Mouse (Mus musculus): ENCODE measurements around the gene Arl1. TPM values are rescaled to one million over a fixed set of nuclear protein-coding genes. Genes with fewer than 3 reads are reported as not detected.
"Not testable (repeated sequence)": the region's sequence is repeated elsewhere in the genome, so short reads cannot be mapped to it uniquely, and the experiment has no call there.

Gene Arl1
- polyA plus RNA-seq, 1 experiment: 246 TPM

DNA sequence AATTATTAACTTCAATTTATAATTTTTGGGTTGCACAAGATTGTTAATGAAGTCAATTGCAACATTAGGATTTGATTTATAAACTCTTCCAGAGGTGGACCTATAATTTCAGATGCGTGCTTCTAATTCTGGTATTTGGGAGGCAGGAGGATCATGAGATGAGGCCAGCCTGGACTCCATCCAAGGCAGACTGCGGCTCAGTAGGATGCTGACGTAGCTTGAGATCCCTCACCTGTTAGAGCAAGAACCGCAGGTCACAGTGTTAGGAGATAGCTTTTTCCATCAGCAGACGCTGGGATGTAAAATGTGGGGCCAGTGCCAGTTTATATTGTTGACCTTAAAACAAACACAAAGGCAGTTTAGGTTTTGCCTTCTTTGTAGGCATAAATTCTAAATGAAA lies 10.1 kb downstream of the Arl1 start:
- H3K4me1 ChIP-seq (ENCODE audit: control insufficient read depth, insufficient read depth, low read length): no peaks in the 10 kb centered on the region
- H3K27ac ChIP-seq (ENCODE audit: insufficient read depth, low read length): no peak overlapping the region
- H3K4me3 ChIP-seq (ENCODE audit: insufficient read depth, low read length): no peak overlapping the region
- TF ChIP-seq CTCF (IDR thresholded peaks at IDR 0.05; ENCODE audit: borderline replicate concordance, insufficient read depth, low read length) (no peak), POLR2A (IDR thresholded peaks at IDR 0.05; ENCODE audit: low read depth, low read length) (no peak)

DNA sequence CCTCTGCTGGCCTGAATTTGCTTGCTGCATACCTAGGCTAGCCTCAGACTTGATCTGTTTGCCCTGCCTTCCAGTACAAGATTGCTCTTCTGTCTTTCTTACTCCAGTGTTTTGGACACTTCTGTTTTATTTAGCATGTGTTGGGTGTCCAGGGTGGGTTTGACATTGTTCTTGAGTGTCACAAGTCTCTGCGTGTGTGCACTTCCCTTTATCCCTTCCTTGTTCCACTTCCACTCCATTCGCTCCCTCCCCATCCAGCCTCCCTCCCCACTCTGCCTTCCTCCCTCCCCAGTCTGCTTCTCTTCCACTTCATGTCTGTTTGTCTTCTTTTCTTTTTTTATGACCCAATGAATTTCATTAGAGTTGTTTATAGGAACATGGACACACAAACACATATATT lies 10.8 kb downstream of the Arl1 start:
- no peak overlapping the region for H3K27ac ChIP-seq (ENCODE audit: insufficient read depth, low read length)
- no peaks in the 10 kb centered on the region for H3K4me1 ChIP-seq (ENCODE audit: control insufficient read depth, insufficient read depth, low read length)
- TF ChIP-seq POLR2A (IDR thresholded peaks at IDR 0.05; ENCODE audit: low read depth, low read length): no peak
- no peak for TF ChIP-seq CTCF (IDR thresholded peaks at IDR 0.05; ENCODE audit: borderline replicate concordance, insufficient read depth, low read length)
- no peak overlapping the region for H3K4me3 ChIP-seq (ENCODE audit: insufficient read depth, low read length)

DNA sequence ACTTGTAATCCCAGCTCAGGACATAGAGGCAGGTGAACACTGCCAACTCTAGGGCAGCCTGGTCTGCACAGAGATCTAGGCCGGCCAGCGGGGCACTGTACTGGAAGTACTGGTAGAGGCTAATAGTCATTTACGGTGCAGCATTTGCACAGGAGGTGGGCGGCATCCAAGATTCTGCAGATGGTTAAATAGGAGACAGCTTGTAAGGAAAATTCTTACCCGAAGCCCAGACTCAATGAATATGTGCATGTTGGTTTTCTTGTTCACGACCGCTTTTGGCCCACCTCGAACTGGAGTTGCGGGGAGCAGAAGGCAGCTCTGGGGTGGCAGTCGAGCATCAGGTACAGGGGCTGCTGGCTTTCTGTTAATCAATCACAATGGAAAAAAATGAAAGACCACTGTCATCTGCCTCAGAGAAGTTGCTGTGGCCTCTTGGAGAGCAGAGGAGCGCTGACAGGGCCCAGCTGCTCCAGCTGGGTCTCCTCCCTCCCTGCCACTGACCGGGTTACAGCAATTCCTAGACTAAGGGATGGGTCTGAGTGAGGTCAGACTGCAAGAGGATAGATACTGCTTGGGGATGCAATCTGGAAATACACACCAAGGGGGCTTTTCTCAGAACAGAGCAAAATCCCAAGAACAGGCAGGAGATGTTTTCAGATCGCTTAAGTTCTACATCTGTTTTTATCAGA lies 31.0 kb downstream of the Arl1 start:
- Histone ChIP-seq H3K4me3 (ENCODE audit: insufficient read depth, low read length) (no peak overlapping the region), H3K4me1 (ENCODE audit: control insufficient read depth, insufficient read depth, low read length) (no peaks in the 10 kb centered on the region), H3K27ac (ENCODE audit: insufficient read depth, low read length) (no peak overlapping the region)
- TF ChIP-seq POLR2A (IDR thresholded peaks at IDR 0.05; ENCODE audit: low read depth, low read length) (no peak), CTCF (IDR thresholded peaks at IDR 0.05; ENCODE audit: borderline replicate concordance, insufficient read depth, low read length) (no peak)

DNA sequence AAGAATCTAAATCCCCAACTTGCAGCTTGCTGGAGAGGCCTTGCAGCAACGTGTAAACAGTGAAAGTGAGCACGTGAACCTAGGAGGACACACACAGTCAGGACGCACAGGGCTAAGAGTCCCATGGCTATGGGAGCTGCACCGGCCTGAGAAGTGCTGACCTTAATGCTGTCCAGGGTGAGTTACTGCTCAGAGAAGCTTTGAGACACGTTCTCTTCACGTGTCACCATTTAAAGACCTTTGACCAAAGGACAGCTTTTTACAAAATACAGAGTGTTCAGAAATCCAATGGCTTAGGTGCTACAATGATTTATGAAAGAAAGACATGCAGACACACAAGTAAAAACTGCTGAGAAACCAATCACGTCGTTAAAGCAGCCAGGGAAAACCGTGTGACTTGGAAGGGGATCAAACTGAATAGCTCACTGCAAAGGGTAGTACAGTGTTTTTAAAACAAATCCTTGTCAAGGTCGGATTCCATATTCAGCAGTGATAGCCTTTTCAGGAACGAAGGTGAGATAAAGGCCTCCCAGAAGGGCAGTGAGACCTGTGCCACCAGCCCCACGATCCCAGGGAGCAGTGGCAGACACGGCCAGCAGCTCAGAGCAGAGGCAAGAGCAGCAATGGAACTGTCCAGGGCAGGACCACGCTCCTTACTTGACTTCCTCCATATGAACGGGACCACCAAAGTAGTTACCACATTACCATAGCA lies 34.9 kb downstream of the Arl1 start:
- Histone ChIP-seq H3K4me1 (ENCODE audit: control insufficient read depth, insufficient read depth, low read length) (no peaks in the 10 kb centered on the region), H3K4me3 (ENCODE audit: insufficient read depth, low read length) (no peak overlapping the region), H3K27ac (ENCODE audit: insufficient read depth, low read length) (no peak overlapping the region)
- TF ChIP-seq POLR2A (IDR thresholded peaks at IDR 0.05; ENCODE audit: low read depth, low read length): no peak
- no peak for TF ChIP-seq CTCF (IDR thresholded peaks at IDR 0.05; ENCODE audit: borderline replicate concordance, insufficient read depth, low read length)

DNA sequence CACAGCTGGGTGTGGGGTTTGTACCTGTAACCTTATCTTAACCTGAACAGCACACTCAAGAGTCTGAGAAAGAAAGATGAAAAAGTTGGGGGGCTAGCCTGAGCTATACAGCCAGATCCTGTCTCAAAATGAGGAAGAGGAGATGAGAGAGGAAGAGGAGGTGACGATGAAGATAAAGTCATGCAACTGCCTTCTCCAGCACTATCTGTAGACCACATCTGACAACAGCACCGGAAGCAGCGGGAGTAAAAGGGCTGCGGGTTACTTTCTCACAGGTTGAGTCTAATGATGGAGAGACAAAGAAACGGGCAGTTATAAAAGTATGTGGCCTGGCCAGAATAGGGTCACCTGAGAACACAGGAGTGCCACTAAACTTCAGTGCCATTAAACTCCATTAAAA lies 38.3 kb downstream of the Arl1 start:
- no peak for TF ChIP-seq POLR2A (IDR thresholded peaks at IDR 0.05; ENCODE audit: low read depth, low read length)
- TF ChIP-seq CTCF (IDR thresholded peaks at IDR 0.05; ENCODE audit: borderline replicate concordance, insufficient read depth, low read length): no peak
- H3K4me1 ChIP-seq (ENCODE audit: control insufficient read depth, insufficient read depth, low read length): no peaks in the 10 kb centered on the region
- H3K27ac ChIP-seq (ENCODE audit: insufficient read depth, low read length): no peak overlapping the region

DNA sequence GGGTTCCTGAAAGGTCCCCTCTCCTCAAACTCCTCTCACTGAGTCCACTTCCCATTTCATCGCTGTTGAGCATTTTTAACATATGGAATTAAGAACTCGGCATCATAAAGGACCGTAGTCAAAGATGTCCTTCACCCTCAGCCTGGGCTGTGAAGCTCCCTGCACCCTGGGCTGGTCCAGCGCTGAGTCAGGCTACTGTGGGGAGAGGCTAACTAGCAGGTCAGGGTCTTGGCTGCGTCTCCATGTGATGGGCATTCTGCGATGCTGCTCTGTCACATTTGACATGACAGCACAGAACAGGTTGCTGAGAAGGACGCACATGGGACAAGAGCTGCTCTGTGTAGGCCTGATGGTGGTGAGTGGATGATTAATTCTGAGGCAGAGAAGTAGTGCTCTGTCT lies 39.0 kb downstream of the Arl1 start:
- TF ChIP-seq CTCF (IDR thresholded peaks at IDR 0.05; ENCODE audit: borderline replicate concordance, insufficient read depth, low read length): no peak
- TF ChIP-seq POLR2A (IDR thresholded peaks at IDR 0.05; ENCODE audit: low read depth, low read length): no peak
- Histone ChIP-seq H3K4me1 (ENCODE audit: control insufficient read depth, insufficient read depth, low read length) (no peaks in the 10 kb centered on the region), H3K27ac (ENCODE audit: insufficient read depth, low read length) (no peak overlapping the region), H3K4me3 (ENCODE audit: insufficient read depth, low read length) (no peak overlapping the region)

More for the DNA sequence above, 38.3 kb downstream of the Arl1 start:
- H3K4me3 ChIP-seq (ENCODE audit: insufficient read depth, low read length): no peak overlapping the region

DNA sequence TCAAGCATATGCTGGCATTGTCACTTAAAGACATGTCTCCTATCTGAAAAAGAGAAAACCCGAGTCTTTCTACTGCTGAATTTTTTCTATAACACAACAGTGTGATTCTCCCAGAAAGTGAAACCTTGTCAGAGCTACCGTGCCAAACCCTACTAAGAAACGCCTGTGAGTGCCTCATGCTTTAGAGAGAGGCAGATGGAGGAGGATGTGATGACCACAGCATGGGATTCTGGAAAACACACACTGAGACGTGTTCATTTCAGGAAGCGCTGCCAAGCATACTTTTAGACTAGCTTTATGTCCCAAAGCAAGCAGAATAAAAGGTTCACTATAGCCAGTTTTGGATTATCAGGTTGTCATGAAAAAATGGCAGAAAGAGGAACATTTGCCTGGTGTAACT lies 42.3 kb downstream of the Arl1 start:
- not testable (repeated sequence) for H3K27ac ChIP-seq (ENCODE audit: insufficient read depth, low read length); H3K4me3 ChIP-seq (ENCODE audit: insufficient read depth, low read length); H3K4me1 ChIP-seq (ENCODE audit: control insufficient read depth, insufficient read depth, low read length)

DNA sequence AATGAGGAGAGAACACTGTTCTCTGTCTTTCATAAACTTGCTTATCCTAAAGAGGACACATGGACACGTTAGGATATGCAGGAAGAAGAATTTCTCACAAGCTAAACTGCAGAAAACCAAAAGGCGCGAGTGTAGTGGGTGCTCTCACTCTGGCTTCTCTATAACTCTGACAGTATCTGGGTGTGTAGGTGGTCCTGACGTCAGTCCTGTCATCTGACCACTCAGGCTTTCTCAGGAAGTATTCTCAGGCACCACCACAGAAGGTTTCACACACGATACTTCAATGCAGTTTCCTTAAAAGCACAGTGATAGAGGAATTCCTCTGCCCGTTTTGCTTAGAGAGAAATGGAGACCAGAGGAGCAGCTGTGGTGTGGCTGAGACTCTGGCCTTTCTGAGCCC lies 45.5 kb downstream of the Arl1 start:
- Histone ChIP-seq H3K4me1 (ENCODE audit: control insufficient read depth, insufficient read depth, low read length) (no peaks in the 10 kb centered on the region; the same call in 1 of the 2 replicates), H3K27ac (ENCODE audit: insufficient read depth, low read length) (no peak overlapping the region), H3K4me3 (ENCODE audit: insufficient read depth, low read length) (no peak overlapping the region)
- TF ChIP-seq CTCF (IDR thresholded peaks at IDR 0.05; ENCODE audit: borderline replicate concordance, insufficient read depth, low read length): no peak

DNA sequence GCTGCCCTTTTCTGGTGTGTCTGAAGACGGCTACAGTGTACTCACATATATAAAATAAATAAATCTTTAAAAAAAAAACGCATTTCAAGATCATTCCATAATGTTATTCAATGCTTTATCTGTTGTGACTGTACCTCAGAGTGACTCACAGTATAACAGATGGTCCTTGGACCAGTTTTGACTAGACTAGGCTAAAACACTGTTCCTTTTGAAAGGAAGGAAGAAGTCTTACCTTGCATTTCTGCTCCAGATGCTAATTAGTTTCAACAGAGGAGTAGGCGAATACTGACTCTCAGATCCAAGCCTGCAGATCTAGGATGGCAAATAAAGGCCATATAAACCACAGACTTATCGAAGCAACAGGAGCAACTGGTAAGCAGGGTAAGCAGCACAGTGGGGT lies 50.1 kb downstream of the Arl1 start:
- TF ChIP-seq CTCF (IDR thresholded peaks at IDR 0.05; ENCODE audit: borderline replicate concordance, insufficient read depth, low read length): no peak
- TF ChIP-seq POLR2A (IDR thresholded peaks at IDR 0.05; ENCODE audit: low read depth, low read length): no peak
- no peak overlapping the region for H3K27ac ChIP-seq (ENCODE audit: insufficient read depth, low read length)
- no peaks in the 10 kb centered on the region; the same call in 1 of the 2 replicates for H3K4me1 ChIP-seq (ENCODE audit: control insufficient read depth, insufficient read depth, low read length)
- no peak overlapping the region for H3K4me3 ChIP-seq (ENCODE audit: insufficient read depth, low read length)

DNA sequence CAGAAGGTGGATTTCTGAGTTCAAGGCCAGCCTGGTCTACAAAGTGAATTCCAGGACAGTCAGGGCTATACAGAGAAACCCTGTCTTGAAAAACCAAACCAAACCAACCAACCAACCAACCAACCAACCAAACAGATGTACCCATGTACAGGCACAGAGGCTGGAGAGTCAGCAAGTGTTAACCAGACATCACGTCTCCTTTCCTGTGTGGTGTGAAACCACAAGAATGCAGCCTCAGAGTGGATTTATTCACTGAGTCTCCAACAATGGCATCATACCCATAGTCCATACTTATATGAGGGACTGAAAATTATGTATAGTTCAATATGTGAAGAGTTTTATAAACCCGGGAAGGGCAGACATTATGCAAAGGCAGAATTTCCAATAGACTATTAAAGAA lies 52.5 kb downstream of the Arl1 start:
- H3K4me1 ChIP-seq (ENCODE audit: control insufficient read depth, insufficient read depth, low read length); H3K27ac ChIP-seq (ENCODE audit: insufficient read depth, low read length): not testable (repeated sequence)

More for the DNA sequence above, 52.5 kb downstream of the Arl1 start:
- not testable (repeated sequence) for H3K4me3 ChIP-seq (ENCODE audit: insufficient read depth, low read length)

Measured in embryonic fibroblast, embryonic 13.5 days (primary cell).